Mouse (Mus musculus): ENCODE data around the gene Lhfp. TPM values are rescaled to one million over a fixed set of nuclear protein-coding genes. Genes with fewer than 3 reads are reported as not detected.
A peak's percentile ranks its signal among the peaks of the same experiment; 100 is the strongest.

Gene Lhfp
- polyA plus RNA-seq (2016; fragmentation: Nextera tagmentation; extraction: Ambion mirVana): 51.6 and 57.0 TPM in 2 replicates

GRCm38 (mm10) chr3:53041411-53042239 is at the start of gene Lhfp:
Gene Lhfp (plus strand): TSS chr3:53041528.
- Histone ChIP-seq H3K9me3 (no peaks in the 10 kb centered on the region), H3K27me3 (ENCODE audit: insufficient read depth, poor library complexity, severe bottlenecking) (peaks cover 33% of the 10 kb centered on the region), H3K27ac (peak within 1 kb of the TSS; percentile 91), H3K36me3 (0 out of 2 replicates have a peak, but pooled peaks cover 6% of the 10 kb centered on the region), H3K4me1 (replicated peaks) (peaks cover 43% of the 10 kb centered on the region), H3K4me3 (peak within 1 kb of the TSS; percentile 83)
- DNase-seq (ENCODE audit: low spot score): peak; percentile 83
- under 1% methylated on average over 58 of the region's 58 CpGs for WGBS

DNA sequence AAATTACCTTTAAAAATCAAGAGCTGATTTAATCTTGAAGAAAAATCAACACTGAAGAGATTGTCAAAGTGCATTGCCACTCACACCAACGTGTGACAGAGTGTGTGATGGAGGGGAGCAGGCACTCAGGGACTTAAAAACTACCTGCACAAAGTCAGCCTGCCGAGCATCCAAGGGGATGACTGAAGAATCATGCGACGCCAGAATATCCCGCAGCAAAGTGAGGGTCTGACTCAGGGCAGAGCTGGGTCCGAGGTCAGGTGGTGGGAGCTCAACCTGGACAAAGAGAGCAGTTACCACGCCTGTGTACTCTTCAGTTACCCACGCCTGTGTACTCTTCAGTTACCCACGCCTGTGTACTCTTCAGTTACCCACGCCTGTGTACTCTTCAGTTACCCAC is 48.0 kb upstream of the Lhfp start:
- Histone ChIP-seq H3K4me3 (no peak overlapping the region), H3K9me3 (no peaks in the 10 kb centered on the region), H3K4me1 (replicated peaks) (no peaks in the 10 kb centered on the region), H3K27ac (no peak overlapping the region), H3K36me3 (peaks cover 77% of the 10 kb centered on the region), H3K27me3 (ENCODE audit: insufficient read depth, poor library complexity, severe bottlenecking) (no peaks in the 10 kb centered on the region)
- 90% methylated on average over 10 of the region's 10 CpGs for WGBS
- DNase-seq (ENCODE audit: low spot score): no peak

DNA sequence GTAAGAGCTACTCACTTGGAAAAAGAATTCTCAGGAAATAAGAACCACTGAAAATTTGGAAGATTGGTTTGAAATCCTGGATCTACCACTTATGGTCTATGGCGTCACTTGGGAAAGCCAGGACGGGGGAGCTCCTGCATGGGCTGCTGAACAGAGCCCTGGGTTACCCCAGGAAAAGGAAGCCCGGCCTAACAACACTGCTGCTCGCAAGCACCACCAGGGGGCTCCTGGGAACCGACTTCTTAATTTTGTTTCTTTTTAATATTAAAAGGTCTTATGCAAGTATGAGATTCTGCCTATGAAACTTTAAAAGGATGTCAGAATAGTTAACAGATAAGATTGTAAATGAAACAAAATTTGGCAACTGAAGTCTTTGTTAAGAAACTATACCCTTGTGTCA is 46.7 kb upstream of the Lhfp start:
- 70% methylated on average over 5 of the region's 5 CpGs for whole genome bisulfite sequencing
- Histone ChIP-seq H3K27ac (no peak overlapping the region), H3K36me3 (peaks cover 75% of the 10 kb centered on the region), H3K9me3 (no peaks in the 10 kb centered on the region), H3K4me1 (replicated peaks) (no peaks in the 10 kb centered on the region), H3K27me3 (ENCODE audit: insufficient read depth, poor library complexity, severe bottlenecking) (no peaks in the 10 kb centered on the region), H3K4me3 (no peak overlapping the region)
- no peak for DNase-seq (ENCODE audit: low spot score)

GRCm38 (mm10) chr3:52996635-52997034 is 44.7 kb upstream of the Lhfp start:
- Histone ChIP-seq H3K27me3 (ENCODE audit: insufficient read depth, poor library complexity, severe bottlenecking) (no peaks in the 10 kb centered on the region), H3K36me3 (peaks cover 79% of the 10 kb centered on the region), H3K27ac (no peak overlapping the region), H3K4me3 (no peak overlapping the region), H3K4me1 (replicated peaks) (no peaks in the 10 kb centered on the region), H3K9me3 (no peaks in the 10 kb centered on the region)
- no peak for DNase-seq (ENCODE audit: low spot score)
- WGBS: 91% methylated on average over 5 of the region's 5 CpGs

DNA sequence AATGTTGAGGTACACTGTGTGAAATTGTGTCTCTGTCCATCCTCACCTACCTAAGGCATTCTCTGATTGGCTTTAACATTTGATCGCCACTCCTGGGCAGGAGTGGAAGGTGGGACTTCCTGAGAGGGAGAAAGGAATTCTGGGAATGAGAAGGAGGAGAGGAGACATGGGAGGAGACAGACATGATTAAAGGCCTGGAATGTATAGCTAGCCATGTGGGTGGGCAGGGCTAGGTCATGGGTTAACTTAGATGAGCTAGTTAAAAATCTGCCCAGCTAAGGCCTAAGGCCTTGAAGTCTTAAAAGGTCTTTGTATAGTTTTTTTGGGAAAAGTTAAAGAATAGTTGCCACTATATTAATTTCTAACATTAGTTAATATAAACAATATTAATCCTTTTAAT is 43.9 kb upstream of the Lhfp start:
- Histone ChIP-seq H3K27me3 (ENCODE audit: insufficient read depth, poor library complexity, severe bottlenecking) (no peaks in the 10 kb centered on the region), H3K4me3 (no peak overlapping the region), H3K27ac (no peak overlapping the region), H3K9me3 (no peaks in the 10 kb centered on the region), H3K4me1 (replicated peaks) (no peaks in the 10 kb centered on the region), H3K36me3 (peaks cover 81% of the 10 kb centered on the region)
- 82% methylated on average over 1 of the region's 1 CpGs for WGBS
- no peak for DNase-seq (ENCODE audit: low spot score)

- DNase-seq (ENCODE audit: low spot score): no peak
- Histone ChIP-seq H3K4me3 (no peak overlapping the region), H3K27me3 (ENCODE audit: insufficient read depth, poor library complexity, severe bottlenecking) (no peaks in the 10 kb centered on the region), H3K36me3 (peaks cover 71% of the 10 kb centered on the region), H3K4me1 (replicated peaks) (no peaks in the 10 kb centered on the region), H3K9me3 (no peaks in the 10 kb centered on the region), H3K27ac (no peak overlapping the region)
- 85% methylated on average over 15 of the region's 15 CpGs for WGBS
These were observed 42.1 kb upstream of the Lhfp start for GRCm38 (mm10) chr3:52999016-52999744.

DNA sequence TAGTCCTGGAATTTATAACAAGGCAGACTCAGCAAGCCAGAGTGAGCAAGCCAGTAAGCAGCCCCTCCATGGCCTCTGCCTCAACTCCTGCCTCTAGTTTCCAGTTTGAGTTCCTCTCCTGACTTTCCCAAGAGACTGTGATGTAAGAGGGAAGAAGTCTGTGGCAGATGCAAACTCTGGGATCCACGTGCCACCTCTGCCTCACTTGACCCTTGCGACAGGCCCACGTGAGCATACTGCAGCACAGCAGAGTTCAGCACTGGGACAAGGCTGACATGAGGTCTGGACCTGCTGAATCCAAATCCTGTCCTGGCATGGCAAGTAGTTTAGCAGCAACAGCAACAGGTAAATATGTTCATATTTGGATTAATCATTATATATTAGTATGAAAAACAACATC is 41.3 kb upstream of the Lhfp start:
- H3K4me1 ChIP-seq (replicated peaks): no peaks in the 10 kb centered on the region
- DNase-seq (ENCODE audit: low spot score): no peak
- no peak overlapping the region for H3K4me3 ChIP-seq
- H3K9me3 ChIP-seq: no peaks in the 10 kb centered on the region
- WGBS: 89% methylated on average over 3 of the region's 3 CpGs
- peaks cover 71% of the 10 kb centered on the region for H3K36me3 ChIP-seq
- H3K27ac ChIP-seq: no peak overlapping the region
- H3K27me3 ChIP-seq (ENCODE audit: insufficient read depth, poor library complexity, severe bottlenecking): no peaks in the 10 kb centered on the region

GRCm38 (mm10) chr3:53002076-53002475 is 39.3 kb upstream of the Lhfp start:
- no peak overlapping the region for H3K27ac ChIP-seq
- WGBS: 77% methylated on average over 6 of the region's 6 CpGs
- no peaks in the 10 kb centered on the region for H3K27me3 ChIP-seq (ENCODE audit: insufficient read depth, poor library complexity, severe bottlenecking)
- H3K4me1 ChIP-seq (replicated peaks): no peaks in the 10 kb centered on the region
- H3K9me3 ChIP-seq: no peaks in the 10 kb centered on the region
- no peak overlapping the region for H3K4me3 ChIP-seq
- no peak for DNase-seq (ENCODE audit: low spot score)
- H3K36me3 ChIP-seq: peaks cover 74% of the 10 kb centered on the region

DNA sequence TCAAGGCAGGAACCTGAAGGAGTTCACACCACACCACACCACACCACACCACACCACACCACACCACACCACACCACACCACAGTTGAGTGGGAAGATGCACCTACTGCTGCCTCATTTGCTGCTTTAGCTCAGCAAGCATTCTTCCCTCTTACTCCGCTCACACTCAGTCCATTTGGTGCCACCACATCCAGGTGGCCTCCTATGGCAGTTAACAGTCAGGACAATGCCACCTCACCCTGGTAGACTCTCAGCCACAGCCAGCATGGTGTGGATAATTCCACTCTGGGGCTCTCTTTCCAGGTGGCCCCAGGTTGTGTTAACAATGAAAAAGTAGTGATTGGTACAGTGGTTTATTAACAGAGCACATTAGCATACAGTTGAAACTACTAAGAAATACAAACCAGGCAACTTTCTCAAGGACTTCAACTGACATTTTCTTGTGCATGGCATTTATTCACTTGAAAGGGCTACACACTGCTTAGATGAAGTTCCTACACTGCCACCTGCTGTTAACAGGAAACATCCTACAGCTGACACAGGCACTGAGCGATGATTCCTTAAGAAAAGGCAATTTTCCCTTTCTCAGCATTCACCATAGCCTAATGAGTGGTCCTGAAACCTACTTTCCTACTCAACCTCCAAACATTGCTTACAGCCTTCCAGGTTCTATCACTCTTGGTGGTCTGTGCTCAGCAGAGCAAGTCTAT is 36.8 kb upstream of the Lhfp start:
- no peaks in the 10 kb centered on the region for H3K4me1 ChIP-seq (replicated peaks)
- no peak overlapping the region for H3K27ac ChIP-seq
- no peaks in the 10 kb centered on the region for H3K27me3 ChIP-seq (ENCODE audit: insufficient read depth, poor library complexity, severe bottlenecking)
- H3K36me3 ChIP-seq: peaks cover 79% of the 10 kb centered on the region
- no peak for DNase-seq (ENCODE audit: low spot score)
- H3K4me3 ChIP-seq: no peak overlapping the region
- no peaks in the 10 kb centered on the region for H3K9me3 ChIP-seq
- WGBS: 74% methylated on average over 2 of the region's 2 CpGs

DNA sequence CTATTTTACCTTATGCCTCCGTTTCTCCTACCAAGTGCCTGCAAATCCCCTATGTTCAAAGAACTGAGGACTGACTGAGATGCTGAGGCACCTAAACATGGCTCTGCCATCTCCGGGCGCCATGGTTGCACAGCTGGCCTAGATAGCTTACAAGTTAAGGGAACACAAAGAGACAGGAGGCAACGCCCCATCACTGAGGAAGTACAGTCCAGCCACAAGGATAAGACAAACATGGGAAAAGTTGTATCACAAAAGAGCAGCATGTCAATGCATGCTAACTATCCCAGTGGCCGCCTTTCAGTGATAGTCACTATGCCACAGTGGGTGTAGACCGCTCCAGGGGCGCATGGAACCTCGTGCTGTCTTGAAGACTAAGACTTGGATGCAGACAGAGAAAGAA is 33.9 kb upstream of the Lhfp start:
- peaks cover 77% of the 10 kb centered on the region for H3K36me3 ChIP-seq
- H3K27ac ChIP-seq: no peak overlapping the region
- no peaks in the 10 kb centered on the region for H3K27me3 ChIP-seq (ENCODE audit: insufficient read depth, poor library complexity, severe bottlenecking)
- H3K4me3 ChIP-seq: no peak overlapping the region
- H3K4me1 ChIP-seq (replicated peaks): no peaks in the 10 kb centered on the region
- no peak for DNase-seq (ENCODE audit: low spot score)
- 90% methylated on average over 8 of the region's 8 CpGs for WGBS
- no peaks in the 10 kb centered on the region for H3K9me3 ChIP-seq

- Histone ChIP-seq H3K27me3 (ENCODE audit: insufficient read depth, poor library complexity, severe bottlenecking) (no peaks in the 10 kb centered on the region), H3K4me3 (peak within 1 kb of the TSS; percentile 84), H3K27ac (peak within 1 kb of the TSS; percentile 89), H3K9me3 (no peaks in the 10 kb centered on the region), H3K4me1 (replicated peaks) (peaks cover 12% of the 10 kb centered on the region), H3K36me3 (peaks cover 23% of the 10 kb centered on the region)
- DNase-seq (ENCODE audit: low spot score): peak; percentile 88
- 6% methylated on average over 53 of the region's 53 CpGs for WGBS
These were observed 24.6 kb upstream of the Lhfp start, which contains the start of gene Cog6 for GRCm38 (mm10) chr3:53016436-53017340. Gene Cog6 (minus strand): TSS chr3:53017237.

GRCm38 (mm10) chr3:53027333-53027732 is 14.0 kb upstream of the Lhfp start:
- H3K4me3 ChIP-seq: no peak overlapping the region
- no peaks in the 10 kb centered on the region for H3K36me3 ChIP-seq
- 0 out of 2 replicates have a peak, but pooled peaks cover 6% of the 10 kb centered on the region for H3K4me1 ChIP-seq (replicated peaks)
- no peaks in the 10 kb centered on the region for H3K9me3 ChIP-seq
- no peak overlapping the region for H3K27ac ChIP-seq
- 82% methylated on average over 4 of the region's 4 CpGs for WGBS
- peaks cover 2% of the 10 kb centered on the region for H3K27me3 ChIP-seq (ENCODE audit: insufficient read depth, poor library complexity, severe bottlenecking)
- no peak for DNase-seq (ENCODE audit: low spot score)
